Mouse (Mus musculus) lung, embryonic 14.5 days (tissue): ENCODE results near the gene Usp2. TPM values are rescaled to one million over a fixed set of nuclear protein-coding genes. Genes with fewer than 3 reads are reported as not detected.
A peak's percentile ranks its signal among the peaks of the same experiment; 100 is the strongest.

ENCODE experiments used
- ATAC-seq: fragments of 200-750 bp; cut with Nextera tagmentation; 2 replicates; pipeline ENCODE4 v1.8.0; 2017; ENCODE audit warnings: mild to moderate bottlenecking, moderate TSS enrichment, moderate library complexity; ENCODE audit not compliant: insufficient read depth
- DNase-seq: peaks from one replicate; pipeline ENCODE4 v3.0.0-alpha.2; 2015
- H3K27ac ChIP-seq: fragments of 300-500 bp; sonication (generic); 2 replicates; pipeline ENCODE4 v1.5.1; 2014; ENCODE audit warnings: low read depth, mild to moderate bottlenecking, moderate library complexity
- H3K27me3 ChIP-seq: fragments of 300-500 bp; sonication (generic); 2 replicates; pipeline ENCODE4 v1.6.1; 2014; ENCODE audit warnings: low read length, control low read depth; ENCODE audit not compliant: insufficient read depth
- H3K36me3 ChIP-seq: fragments of 300-500 bp; sonication (generic); 2 replicates; pipeline ENCODE4 v1.6.1; 2014; ENCODE audit warnings: control low read depth; ENCODE audit not compliant: insufficient read depth
- H3K4me1 ChIP-seq: fragments of 300-500 bp; sonication (generic); 2 replicates; pipeline ENCODE4 v1.6.1; 2014; ENCODE audit warnings: antibody characterized with exemption, control low read depth; ENCODE audit not compliant: insufficient read depth
- H3K4me2 ChIP-seq: fragments of 300-500 bp; sonication (generic); 2 replicates; pipeline ENCODE4 v1.6.1; 2014; ENCODE audit warnings: mild to moderate bottlenecking
- H3K4me3 ChIP-seq: fragments of 300-500 bp; sonication (generic); 2 replicates; pipeline ENCODE4 v1.5.1; 2014; ENCODE audit warnings: low read depth, low read length
- H3K9ac ChIP-seq: fragments of 300-500 bp; sonication (generic); 2 replicates; pipeline ENCODE4 v1.6.1; 2014
- H3K9me3 ChIP-seq: fragments of 300-500 bp; sonication (generic); 2 replicates; pipeline ENCODE4 v1.6.1; 2016; ENCODE audit warnings: low read depth, low read length, control low read depth
- CTCF ChIP-seq: IDR thresholded peaks from 2 replicates; pipeline ENCODE4 v1.5.1; 2016; ENCODE audit warnings: antibody characterized with exemption, low read depth
- WGBS: fragments of 180-500 bp; shearing (Covaris S2); extraction: QIAGEN DNeasy Blood & Tissue Kit; methylation state at CpG from one replicate; pipeline ENCODE4 v1.1.7; 2014; 5-methylcytosine and 5-hydroxymethylcytosine counted together
- polyA plus RNA-seq: library from polyadenylated mRNA; unstranded; fragments of >200 nt; fragmentation: Nextera tagmentation; extraction: Ambion mirVana; gene quantifications from 2 replicates; pipeline ENCODE4 v1.2.1, GENCODE M21; 2014

Usp2 gene
- polyA plus RNA-seq, 1 experiment from 2014 or later = 7.5 TPM

GRCm38 (mm10) chr9:44042836-44043707 is 23.7 kb upstream of the Usp2 start, which contains the start of gene Thy1:
Gene Thy1 (plus strand): TSS chr9:44043384.
- DNase-seq (peak; percentile 62), ATAC-seq (peak; percentile 44; the same call in 1 of the 2 replicates)
- no peaks in the 10 kb centered on the region for H3K36me3 ChIP-seq
- H3K27ac ChIP-seq = no peak within 1 kb of the TSS
- no peak for TF ChIP-seq CTCF
- H3K4me1 ChIP-seq = no peaks in the 10 kb centered on the region
- 1% methylated on average over 30 of the region's 30 CpGs for WGBS
- H3K9ac ChIP-seq = no peak within 1 kb of the TSS; the same call in 1 of the 2 replicates
- no peaks in the 10 kb centered on the region for H3K9me3 ChIP-seq
- peaks cover 36% of the 10 kb centered on the region for H3K27me3 ChIP-seq
- H3K4me2 ChIP-seq = peak within 1 kb of the TSS; percentile 39
- peak within 1 kb of the TSS; percentile 7 for H3K4me3 ChIP-seq

- Histone ChIP-seq H3K9me3 (no peaks in the 10 kb centered on the region), H3K27me3 (peaks cover 36% of the 10 kb centered on the region), H3K4me3 (peak overlapping the region; percentile 7), H3K36me3 (no peaks in the 10 kb centered on the region), H3K9ac (no peak overlapping the region), H3K27ac (no peak overlapping the region), H3K4me2 (peak overlapping the region; percentile 39), H3K4me1 (no peaks in the 10 kb centered on the region)
- no peak for DNase-seq
- no peak for TF ChIP-seq CTCF
- no peak for ATAC-seq
- WGBS = 3% methylated on average over 23 of the region's 23 CpGs
Measured at GRCm38 (mm10) chr9:44043708-44044425, 23.0 kb upstream of the Usp2 start.

GRCm38 (mm10) chr9:44044426-44045157 is 22.2 kb upstream of the Usp2 start:
- ATAC-seq (no peak), DNase-seq (no peak)
- no peaks in the 10 kb centered on the region for H3K4me1 ChIP-seq
- 38% methylated on average over 14 of the region's 14 CpGs for WGBS
- no peaks in the 10 kb centered on the region for H3K9me3 ChIP-seq
- no peak overlapping the region for H3K27ac ChIP-seq
- no peak overlapping the region for H3K4me2 ChIP-seq
- peaks cover 36% of the 10 kb centered on the region for H3K27me3 ChIP-seq
- TF ChIP-seq CTCF = no peak
- no peak overlapping the region for H3K4me3 ChIP-seq
- H3K36me3 ChIP-seq = no peaks in the 10 kb centered on the region
- no peak overlapping the region for H3K9ac ChIP-seq

GRCm38 (mm10) chr9:44045158-44045883 is 21.5 kb upstream of the Usp2 start:
- H3K9ac ChIP-seq = no peak overlapping the region
- peaks cover 36% of the 10 kb centered on the region for H3K27me3 ChIP-seq
- no peaks in the 10 kb centered on the region for H3K4me1 ChIP-seq
- H3K4me2 ChIP-seq = no peak overlapping the region
- no peak for DNase-seq
- 57% methylated on average over 3 of the region's 3 CpGs for WGBS
- no peak overlapping the region for H3K27ac ChIP-seq
- no peaks in the 10 kb centered on the region for H3K9me3 ChIP-seq
- H3K4me3 ChIP-seq = no peak overlapping the region
- no peak for ATAC-seq
- TF ChIP-seq CTCF = no peak
- no peaks in the 10 kb centered on the region for H3K36me3 ChIP-seq

- DNase-seq (no peak), ATAC-seq (no peak)
- H3K27me3 ChIP-seq = peaks cover 36% of the 10 kb centered on the region
- no peak overlapping the region for H3K4me3 ChIP-seq
- WGBS = 71% methylated on average over 5 of the region's 5 CpGs
- H3K36me3 ChIP-seq = no peaks in the 10 kb centered on the region
- no peak for TF ChIP-seq CTCF
- no peak overlapping the region for H3K9ac ChIP-seq
- H3K4me1 ChIP-seq = no peaks in the 10 kb centered on the region
- H3K27ac ChIP-seq = no peak overlapping the region
- H3K4me2 ChIP-seq = no peak overlapping the region
- H3K9me3 ChIP-seq = no peaks in the 10 kb centered on the region
Measured at GRCm38 (mm10) chr9:44045884-44046272, 20.9 kb upstream of the Usp2 start.

GRCm38 (mm10) chr9:44046426-44046825 is 20.4 kb upstream of the Usp2 start:
- no peak for TF ChIP-seq CTCF
- DNase-seq (no peak), ATAC-seq (no peak)
- Histone ChIP-seq H3K36me3 (no peaks in the 10 kb centered on the region), H3K4me1 (no peaks in the 10 kb centered on the region), H3K9ac (no peak overlapping the region), H3K27me3 (peaks cover 36% of the 10 kb centered on the region), H3K9me3 (no peaks in the 10 kb centered on the region), H3K4me2 (no peak overlapping the region), H3K4me3 (no peak overlapping the region), H3K27ac (no peak overlapping the region)
- WGBS = 77% methylated on average over 12 of the region's 12 CpGs
